Mouse (Mus musculus) E14TG2a.4 (cell line): Measurements from ENCODE around the gene Pot1a.

ENCODE experiments used
- CTCF ChIP-seq: conservative IDR thresholded peaks from 2 replicates; pipeline ENCODE4 v1.5.1; 2014; ENCODE audit warnings: low read length
- NANOG ChIP-seq: IDR thresholded peaks from 2 replicates; pipeline ENCODE4 v1.6.1; 2014; ENCODE audit warnings: borderline replicate concordance, low read length, mixed read lengths
- POU5F1 ChIP-seq: IDR thresholded peaks from 2 replicates; pipeline ENCODE4 v1.6.1; 2014; ENCODE audit warnings: low read length, borderline replicate concordance

DNA sequence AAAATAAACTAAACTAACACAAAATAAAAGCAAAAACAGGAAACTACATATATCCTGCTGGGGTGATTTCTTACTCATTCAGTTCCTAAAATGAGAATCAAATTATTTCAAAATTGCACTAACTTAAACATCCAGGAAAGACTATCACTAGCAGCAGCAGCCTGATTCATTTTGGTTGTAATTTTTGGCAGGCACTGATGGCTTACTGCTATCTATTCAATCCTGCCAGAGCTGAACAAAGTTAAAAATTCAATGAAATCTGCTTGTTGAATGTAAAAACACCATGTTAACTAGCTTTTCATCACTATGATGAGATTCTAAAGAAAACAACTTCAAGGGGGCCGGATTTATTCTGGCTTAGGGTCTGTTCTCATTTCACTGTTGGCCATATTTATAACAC is 82.5 kb downstream of the Pot1a start:
- no peak for TF ChIP-seq CTCF
- TF ChIP-seq POU5F1: no peak
- no peak for TF ChIP-seq NANOG
